Mouse (Mus musculus): Measurements from ENCODE around the gene Slc39a3. TPM values are rescaled to one million over a fixed set of nuclear protein-coding genes. Genes with fewer than 3 reads are reported as not detected.

Gene Slc39a3
- polyA plus RNA-seq, 1 experiment = 39.6 TPM

GRCm38 (mm10) chr10:81018326-81018725 lies 18.9 kb downstream of the Slc39a3 start:
- Histone ChIP-seq H3K36me3 (ENCODE audit: control insufficient read depth, insufficient read depth, low read length) (no peaks in the 10 kb centered on the region), H3K4me3 (ENCODE audit: control insufficient read depth, low read depth, low read length) (no peak overlapping the region), H3K27me3 (ENCODE audit: control insufficient read depth, insufficient read depth, low read length) (no peaks in the 10 kb centered on the region), H3K4me1 (ENCODE audit: control insufficient read depth, insufficient read depth, low read length) (peaks cover 25% of the 10 kb centered on the region), H3K27ac (ENCODE audit: control insufficient read depth, insufficient read depth, low read depth, low read length) (no peak overlapping the region)
- no peak for TF ChIP-seq POLR2A (IDR thresholded peaks at IDR 0.05; ENCODE audit: control insufficient read depth, low read depth, low read length)
- TF ChIP-seq CTCF (IDR thresholded peaks at IDR 0.05; ENCODE audit: control insufficient read depth, insufficient read depth, insufficient replicate concordance, low read depth, low read length) = no peak

GRCm38 (mm10) chr10:81016645-81017044 lies 20.6 kb downstream of the Slc39a3 start:
- H3K27me3 ChIP-seq (ENCODE audit: control insufficient read depth, insufficient read depth, low read length) = no peaks in the 10 kb centered on the region
- H3K4me1 ChIP-seq (ENCODE audit: control insufficient read depth, insufficient read depth, low read length) = peaks cover 17% of the 10 kb centered on the region
- no peaks in the 10 kb centered on the region for H3K36me3 ChIP-seq (ENCODE audit: control insufficient read depth, insufficient read depth, low read length)
- TF ChIP-seq CTCF (IDR thresholded peaks at IDR 0.05; ENCODE audit: control insufficient read depth, insufficient read depth, insufficient replicate concordance, low read depth, low read length) (peak; percentile 71; the same call in 1 of the 2 replicates), POLR2A (IDR thresholded peaks at IDR 0.05; ENCODE audit: control insufficient read depth, low read depth, low read length) (no peak)
- no peak overlapping the region for H3K27ac ChIP-seq (ENCODE audit: control insufficient read depth, insufficient read depth, low read depth, low read length)
- no peak overlapping the region for H3K4me3 ChIP-seq (ENCODE audit: control insufficient read depth, low read depth, low read length)

DNA sequence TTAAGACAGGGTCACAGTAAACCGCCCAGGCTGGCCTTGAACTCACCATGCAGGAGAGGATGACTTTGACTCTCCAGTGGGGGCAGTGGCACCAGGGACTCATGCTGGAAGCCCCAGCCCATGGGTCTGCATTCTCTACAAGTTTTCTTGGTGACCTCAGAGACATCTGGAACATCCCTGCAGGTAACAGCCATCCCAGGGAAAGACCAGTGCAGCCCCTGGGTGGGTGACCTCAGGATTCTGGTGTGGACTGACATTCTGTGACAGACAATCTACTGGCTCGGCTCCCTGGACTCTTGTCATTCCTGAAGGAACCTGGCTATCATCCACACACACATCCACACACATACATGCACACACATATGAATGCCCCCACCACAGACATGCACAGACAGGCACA lies 21.6 kb downstream of the Slc39a3 start:
- no peaks in the 10 kb centered on the region for H3K36me3 ChIP-seq (ENCODE audit: control insufficient read depth, insufficient read depth, low read length)
- H3K4me3 ChIP-seq (ENCODE audit: control insufficient read depth, low read depth, low read length) = no peak overlapping the region
- H3K27ac ChIP-seq (ENCODE audit: control insufficient read depth, insufficient read depth, low read depth, low read length) = no peak overlapping the region
- TF ChIP-seq POLR2A (IDR thresholded peaks at IDR 0.05; ENCODE audit: control insufficient read depth, low read depth, low read length) (no peak), CTCF (IDR thresholded peaks at IDR 0.05; ENCODE audit: control insufficient read depth, insufficient read depth, insufficient replicate concordance, low read depth, low read length) (no peak)
- H3K4me1 ChIP-seq (ENCODE audit: control insufficient read depth, insufficient read depth, low read length) = peaks cover 17% of the 10 kb centered on the region
- no peaks in the 10 kb centered on the region for H3K27me3 ChIP-seq (ENCODE audit: control insufficient read depth, insufficient read depth, low read length)

GRCm38 (mm10) chr10:81014393-81015384 lies 22.5 kb downstream of the Slc39a3 start, which contains the start of gene Gng7:
TSS of gene Gng7 (minus strand) at chr10:81014945.
- Histone ChIP-seq H3K36me3 (ENCODE audit: control insufficient read depth, insufficient read depth, low read length) (no peaks in the 10 kb centered on the region), H3K27me3 (ENCODE audit: control insufficient read depth, insufficient read depth, low read length) (no peaks in the 10 kb centered on the region), H3K4me3 (ENCODE audit: control insufficient read depth, low read depth, low read length) (peak within 1 kb of the TSS; percentile 17), H3K4me1 (ENCODE audit: control insufficient read depth, insufficient read depth, low read length) (peaks cover 17% of the 10 kb centered on the region), H3K27ac (ENCODE audit: control insufficient read depth, insufficient read depth, low read depth, low read length) (no peak within 1 kb of the TSS)
- TF ChIP-seq CTCF (IDR thresholded peaks at IDR 0.05; ENCODE audit: control insufficient read depth, insufficient read depth, insufficient replicate concordance, low read depth, low read length) (no peak), POLR2A (IDR thresholded peaks at IDR 0.05; ENCODE audit: control insufficient read depth, low read depth, low read length) (no peak; the same call in 1 of the 2 replicates)

DNA sequence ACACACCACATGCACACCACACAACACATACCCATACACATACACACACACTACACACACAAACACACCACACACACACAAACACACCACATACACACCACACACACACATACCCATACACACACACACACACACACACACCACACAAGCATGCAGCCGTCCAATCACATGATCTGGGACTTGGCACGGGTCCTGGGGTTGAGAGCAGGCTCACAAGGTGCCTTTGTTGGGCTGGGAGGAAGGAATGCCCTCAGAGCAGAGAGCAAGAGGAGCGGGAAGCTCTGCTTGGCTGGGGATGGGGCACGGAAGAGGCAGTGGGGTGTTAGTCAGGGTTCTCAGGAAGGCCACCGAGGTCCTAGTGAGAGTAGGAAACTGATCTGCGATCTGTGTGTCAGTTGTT lies 26.4 kb downstream of the Slc39a3 start:
- peaks cover 7% of the 10 kb centered on the region for H3K4me1 ChIP-seq (ENCODE audit: control insufficient read depth, insufficient read depth, low read length)
- H3K27me3 ChIP-seq (ENCODE audit: control insufficient read depth, insufficient read depth, low read length) = no peaks in the 10 kb centered on the region
- TF ChIP-seq CTCF (IDR thresholded peaks at IDR 0.05; ENCODE audit: control insufficient read depth, insufficient read depth, insufficient replicate concordance, low read depth, low read length) (no peak), POLR2A (IDR thresholded peaks at IDR 0.05; ENCODE audit: control insufficient read depth, low read depth, low read length) (no peak)
- no peaks in the 10 kb centered on the region for H3K36me3 ChIP-seq (ENCODE audit: control insufficient read depth, insufficient read depth, low read length)
- no peak overlapping the region for H3K27ac ChIP-seq (ENCODE audit: control insufficient read depth, insufficient read depth, low read depth, low read length)
- no peak overlapping the region for H3K4me3 ChIP-seq (ENCODE audit: control insufficient read depth, low read depth, low read length)

DNA sequence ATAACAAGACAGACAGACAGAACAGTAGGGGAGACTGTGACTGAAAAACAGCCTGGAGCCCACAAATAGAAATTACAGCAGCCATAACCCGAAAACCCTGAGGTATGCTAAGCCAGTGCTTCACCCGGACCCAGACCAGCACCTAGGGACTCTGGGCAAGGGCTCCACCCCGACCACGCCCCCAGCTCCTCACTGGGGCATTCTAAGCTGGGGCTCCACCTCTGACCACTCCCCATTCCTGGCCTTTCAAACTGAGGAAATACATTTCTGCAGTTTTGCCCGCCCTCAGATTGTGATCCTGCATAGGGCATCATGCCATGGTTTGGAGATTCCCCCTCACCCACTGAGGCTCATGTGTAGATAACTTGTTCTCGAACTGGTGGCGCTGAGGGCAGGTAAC lies 30.0 kb downstream of the Slc39a3 start:
- no peak overlapping the region for H3K27ac ChIP-seq (ENCODE audit: control insufficient read depth, insufficient read depth, low read depth, low read length)
- TF ChIP-seq CTCF (IDR thresholded peaks at IDR 0.05; ENCODE audit: control insufficient read depth, insufficient read depth, insufficient replicate concordance, low read depth, low read length) = no peak
- TF ChIP-seq POLR2A (IDR thresholded peaks at IDR 0.05; ENCODE audit: control insufficient read depth, low read depth, low read length) = no peak
- no peaks in the 10 kb centered on the region for H3K27me3 ChIP-seq (ENCODE audit: control insufficient read depth, insufficient read depth, low read length)
- H3K4me1 ChIP-seq (ENCODE audit: control insufficient read depth, insufficient read depth, low read length) = no peaks in the 10 kb centered on the region
- H3K4me3 ChIP-seq (ENCODE audit: control insufficient read depth, low read depth, low read length) = no peak overlapping the region
- no peaks in the 10 kb centered on the region for H3K36me3 ChIP-seq (ENCODE audit: control insufficient read depth, insufficient read depth, low read length)

GRCm38 (mm10) chr10:81006005-81006677 lies 31.1 kb downstream of the Slc39a3 start:
- Histone ChIP-seq H3K36me3 (ENCODE audit: control insufficient read depth, insufficient read depth, low read length) (no peaks in the 10 kb centered on the region), H3K4me1 (ENCODE audit: control insufficient read depth, insufficient read depth, low read length) (no peaks in the 10 kb centered on the region), H3K4me3 (ENCODE audit: control insufficient read depth, low read depth, low read length) (no peak overlapping the region), H3K27ac (ENCODE audit: control insufficient read depth, insufficient read depth, low read depth, low read length) (no peak overlapping the region), H3K27me3 (ENCODE audit: control insufficient read depth, insufficient read depth, low read length) (no peaks in the 10 kb centered on the region)
- no peak for TF ChIP-seq POLR2A (IDR thresholded peaks at IDR 0.05; ENCODE audit: control insufficient read depth, low read depth, low read length)
- TF ChIP-seq CTCF (IDR thresholded peaks at IDR 0.05; ENCODE audit: control insufficient read depth, insufficient read depth, insufficient replicate concordance, low read depth, low read length) = no peak
